Mouse (Mus musculus): ENCODE data around the gene P2rx3. TPM values are rescaled to one million over a fixed set of nuclear protein-coding genes. Genes with fewer than 3 reads are reported as not detected.
A peak's percentile ranks its signal among the peaks of the same experiment; 100 is the strongest.

The P2rx3 gene
- polyA plus RNA-seq, 1 experiment from 2014 or later: 0.30 TPM

GRCm38 (mm10) chr2:85030989-85031388, 6.3 kb downstream of the P2rx3 start:
- Histone ChIP-seq H3K9ac (ENCODE audit: low read length) (no peak overlapping the region), H3K4me2 (ENCODE audit: low read length) (no peak overlapping the region), H3K27me3 (replicated peaks; ENCODE audit: control insufficient read depth, insufficient read depth, low read length) (no peaks in the 10 kb centered on the region), H3K27ac (ENCODE audit: low read depth, low read length) (no peak overlapping the region), H3K4me3 (ENCODE audit: low read depth, low read length) (no peak overlapping the region), H3K36me3 (ENCODE audit: control insufficient read depth, insufficient read depth, low read length) (no peaks in the 10 kb centered on the region), H3K9me3 (replicated peaks; ENCODE audit: control insufficient read depth, low read length) (no peaks in the 10 kb centered on the region), H3K4me1 (ENCODE audit: control insufficient read depth, insufficient read depth, low read length) (no peaks in the 10 kb centered on the region)
- ATAC-seq (no peak), DNase-seq (ENCODE audit: low spot score) (no peak)
- 70% methylated on average over 6 of the region's 6 CpGs for whole genome bisulfite sequencing

GRCm38 (mm10) chr2:85029897-85030296, 7.4 kb downstream of the P2rx3 start:
- H3K4me1 ChIP-seq (ENCODE audit: control insufficient read depth, insufficient read depth, low read length): no peaks in the 10 kb centered on the region
- no peak overlapping the region for H3K4me2 ChIP-seq (ENCODE audit: low read length)
- H3K27ac ChIP-seq (ENCODE audit: low read depth, low read length): no peak overlapping the region
- H3K9me3 ChIP-seq (replicated peaks; ENCODE audit: control insufficient read depth, low read length): no peaks in the 10 kb centered on the region
- no peak overlapping the region for H3K9ac ChIP-seq (ENCODE audit: low read length)
- no peaks in the 10 kb centered on the region for H3K27me3 ChIP-seq (replicated peaks; ENCODE audit: control insufficient read depth, insufficient read depth, low read length)
- no peak overlapping the region for H3K4me3 ChIP-seq (ENCODE audit: low read depth, low read length)
- H3K36me3 ChIP-seq (ENCODE audit: control insufficient read depth, insufficient read depth, low read length): no peaks in the 10 kb centered on the region
- 62% methylated on average over 6 of the region's 6 CpGs for WGBS
- ATAC-seq: no peak
- DNase-seq (ENCODE audit: low spot score): no peak

GRCm38 (mm10) chr2:85027281-85027680, 10.0 kb downstream of the P2rx3 start:
- DNase-seq (ENCODE audit: low spot score) (no peak), ATAC-seq (no peak)
- Histone ChIP-seq H3K27me3 (replicated peaks; ENCODE audit: control insufficient read depth, insufficient read depth, low read length) (no peaks in the 10 kb centered on the region), H3K4me1 (ENCODE audit: control insufficient read depth, insufficient read depth, low read length) (no peaks in the 10 kb centered on the region), H3K27ac (ENCODE audit: low read depth, low read length) (no peak overlapping the region), H3K9me3 (replicated peaks; ENCODE audit: control insufficient read depth, low read length) (no peaks in the 10 kb centered on the region), H3K4me3 (ENCODE audit: low read depth, low read length) (no peak overlapping the region), H3K9ac (ENCODE audit: low read length) (no peak overlapping the region), H3K36me3 (ENCODE audit: control insufficient read depth, insufficient read depth, low read length) (no peaks in the 10 kb centered on the region), H3K4me2 (ENCODE audit: low read length) (no peak overlapping the region)
- WGBS: 84% methylated on average over 5 of the region's 5 CpGs

- H3K36me3 ChIP-seq (ENCODE audit: control insufficient read depth, insufficient read depth, low read length): no peaks in the 10 kb centered on the region
- H3K4me2 ChIP-seq (ENCODE audit: low read length): no peak overlapping the region
- no peak overlapping the region for H3K27ac ChIP-seq (ENCODE audit: low read depth, low read length)
- no peak overlapping the region for H3K9ac ChIP-seq (ENCODE audit: low read length)
- H3K4me1 ChIP-seq (ENCODE audit: control insufficient read depth, insufficient read depth, low read length): no peaks in the 10 kb centered on the region
- no peak for ATAC-seq
- no peak overlapping the region for H3K4me3 ChIP-seq (ENCODE audit: low read depth, low read length)
- no peaks in the 10 kb centered on the region for H3K27me3 ChIP-seq (replicated peaks; ENCODE audit: control insufficient read depth, insufficient read depth, low read length)
- 74% methylated on average over 3 of the region's 3 CpGs for WGBS
- no peak for DNase-seq (ENCODE audit: low spot score)
- H3K9me3 ChIP-seq (replicated peaks; ENCODE audit: control insufficient read depth, low read length): no peaks in the 10 kb centered on the region
Observed at GRCm38 (mm10) chr2:85026178-85026577, 11.1 kb downstream of the P2rx3 start.

- Histone ChIP-seq H3K27me3 (replicated peaks; ENCODE audit: control insufficient read depth, insufficient read depth, low read length) (no peaks in the 10 kb centered on the region), H3K9me3 (replicated peaks; ENCODE audit: control insufficient read depth, low read length) (no peaks in the 10 kb centered on the region), H3K9ac (ENCODE audit: low read length) (no peak overlapping the region), H3K4me3 (ENCODE audit: low read depth, low read length) (no peak overlapping the region), H3K4me2 (ENCODE audit: low read length) (no peak overlapping the region), H3K36me3 (ENCODE audit: control insufficient read depth, insufficient read depth, low read length) (no peaks in the 10 kb centered on the region), H3K27ac (ENCODE audit: low read depth, low read length) (no peak overlapping the region), H3K4me1 (ENCODE audit: control insufficient read depth, insufficient read depth, low read length) (no peaks in the 10 kb centered on the region)
- WGBS: 16% methylated on average over 4 of the region's 4 CpGs
- DNase-seq (ENCODE audit: low spot score) (peak; percentile 46), ATAC-seq (0 out of 2 replicates have a peak, but pooled peaks have one; percentile 42)
Observed at GRCm38 (mm10) chr2:85022043-85022442, 15.2 kb downstream of the P2rx3 start.

- Histone ChIP-seq H3K27me3 (replicated peaks; ENCODE audit: control insufficient read depth, insufficient read depth, low read length) (no peaks in the 10 kb centered on the region), H3K4me3 (ENCODE audit: low read depth, low read length) (no peak overlapping the region), H3K4me1 (ENCODE audit: control insufficient read depth, insufficient read depth, low read length) (no peaks in the 10 kb centered on the region), H3K9me3 (replicated peaks; ENCODE audit: control insufficient read depth, low read length) (no peaks in the 10 kb centered on the region), H3K27ac (ENCODE audit: low read depth, low read length) (no peak overlapping the region), H3K9ac (ENCODE audit: low read length) (no peak overlapping the region), H3K4me2 (ENCODE audit: low read length) (no peak overlapping the region), H3K36me3 (ENCODE audit: control insufficient read depth, insufficient read depth, low read length) (no peaks in the 10 kb centered on the region)
- no peak for DNase-seq (ENCODE audit: low spot score)
- WGBS: 50% methylated on average over 3 of the region's 3 CpGs
- no peak; the same call in 1 of the 2 replicates for ATAC-seq
Observed at GRCm38 (mm10) chr2:85014588-85014982, 22.7 kb downstream of the P2rx3 start.

GRCm38 (mm10) chr2:85013826-85014587, 23.3 kb downstream of the P2rx3 start:
- H3K4me2 ChIP-seq (ENCODE audit: low read length): no peak overlapping the region
- H3K4me3 ChIP-seq (ENCODE audit: low read depth, low read length): no peak overlapping the region
- no peak for DNase-seq (ENCODE audit: low spot score)
- H3K4me1 ChIP-seq (ENCODE audit: control insufficient read depth, insufficient read depth, low read length): no peaks in the 10 kb centered on the region
- no peak overlapping the region for H3K9ac ChIP-seq (ENCODE audit: low read length)
- no peaks in the 10 kb centered on the region for H3K27me3 ChIP-seq (replicated peaks; ENCODE audit: control insufficient read depth, insufficient read depth, low read length)
- no peak overlapping the region for H3K27ac ChIP-seq (ENCODE audit: low read depth, low read length)
- WGBS: 79% methylated on average over 5 of the region's 5 CpGs
- no peaks in the 10 kb centered on the region for H3K36me3 ChIP-seq (ENCODE audit: control insufficient read depth, insufficient read depth, low read length)
- no peak for ATAC-seq
- H3K9me3 ChIP-seq (replicated peaks; ENCODE audit: control insufficient read depth, low read length): no peaks in the 10 kb centered on the region

- Histone ChIP-seq H3K9me3 (replicated peaks; ENCODE audit: control insufficient read depth, low read length) (no peaks in the 10 kb centered on the region), H3K4me3 (ENCODE audit: low read depth, low read length) (no peak overlapping the region), H3K36me3 (ENCODE audit: control insufficient read depth, insufficient read depth, low read length) (no peaks in the 10 kb centered on the region), H3K27ac (ENCODE audit: low read depth, low read length) (no peak overlapping the region), H3K4me1 (ENCODE audit: control insufficient read depth, insufficient read depth, low read length) (no peaks in the 10 kb centered on the region), H3K4me2 (ENCODE audit: low read length) (no peak overlapping the region), H3K27me3 (replicated peaks; ENCODE audit: control insufficient read depth, insufficient read depth, low read length) (no peaks in the 10 kb centered on the region), H3K9ac (ENCODE audit: low read length) (no peak overlapping the region)
- DNase-seq (ENCODE audit: low spot score) (peak; percentile 26), ATAC-seq (no peak)
- 82% methylated on average over 14 of the region's 14 CpGs for WGBS
Observed at GRCm38 (mm10) chr2:85012679-85013078, 24.6 kb downstream of the P2rx3 start.

- DNase-seq (ENCODE audit: low spot score) (peak; percentile 65), ATAC-seq (peak; percentile 47; the same call in 1 of the 2 replicates)
- Histone ChIP-seq H3K36me3 (ENCODE audit: control insufficient read depth, insufficient read depth, low read length) (no peaks in the 10 kb centered on the region), H3K4me1 (ENCODE audit: control insufficient read depth, insufficient read depth, low read length) (no peaks in the 10 kb centered on the region), H3K4me2 (ENCODE audit: low read length) (no peak overlapping the region), H3K4me3 (ENCODE audit: low read depth, low read length) (no peak overlapping the region), H3K9ac (ENCODE audit: low read length) (no peak overlapping the region), H3K27me3 (replicated peaks; ENCODE audit: control insufficient read depth, insufficient read depth, low read length) (no peaks in the 10 kb centered on the region), H3K27ac (ENCODE audit: low read depth, low read length) (no peak overlapping the region), H3K9me3 (replicated peaks; ENCODE audit: control insufficient read depth, low read length) (no peaks in the 10 kb centered on the region)
- 79% methylated on average over 9 of the region's 9 CpGs for WGBS
Observed at GRCm38 (mm10) chr2:85011906-85012604, 25.2 kb downstream of the P2rx3 start.

Data from forebrain, embryonic 14.5 days (tissue).